Mouse (Mus musculus) myocyte (in vitro differentiated cells): ENCODE data around the gene Ugt1a6b.
"Not testable (repeated sequence)": the region's sequence is repeated elsewhere in the genome, so short reads cannot be mapped to it uniquely, and the experiment has no call there.

Source experiments
- E2F4 ChIP-seq: IDR thresholded peaks from one replicate; pipeline ENCODE4 v1.6.1; 2011; ENCODE audit warnings: mild to moderate bottlenecking, control low read depth, moderate library complexity; ENCODE audit not compliant: insufficient read depth
- MAX ChIP-seq: IDR thresholded peaks from one replicate; pipeline ENCODE4 v1.6.1; 2011; ENCODE audit warnings: low read depth, mild to moderate bottlenecking, control low read depth
- MYOD1 ChIP-seq, 3 experiments: IDR thresholded peaks; one replicate each; pipeline ENCODE4 v1.6.1; 2011; ENCODE audit warnings: control low read depth in 2 of 3, low read depth in 2 of 3, mild to moderate bottlenecking in 2 of 3, moderate library complexity in 1 of 3; ENCODE audit not compliant: insufficient read length in 2 of 3, control insufficient read depth in 1 of 3
- MYOG ChIP-seq, 3 experiments: IDR thresholded peaks; one replicate each; pipeline ENCODE4 v1.6.1; 2011; ENCODE audit warnings: control low read depth in 2 of 3, low read depth in 2 of 3, mild to moderate bottlenecking in 2 of 3; ENCODE audit not compliant: insufficient read length in 2 of 3, control insufficient read depth in 1 of 3, insufficient read depth in 1 of 3
- POLR2A ChIP-seq: IDR thresholded peaks from one replicate; pipeline ENCODE4 v1.6.1; 2011; ENCODE audit warnings: low read depth, mild to moderate bottlenecking, control low read depth, moderate library complexity; ENCODE audit not compliant: insufficient read length
- POLR2AphosphoS2 ChIP-seq: IDR thresholded peaks from one replicate; pipeline ENCODE4 v1.6.1; 2011; ENCODE audit warnings: low read depth, control low read depth; ENCODE audit not compliant: insufficient read length
- REST ChIP-seq: IDR thresholded peaks from one replicate; pipeline ENCODE4 v1.6.1; 2011; ENCODE audit warnings: mild to moderate bottlenecking, control low read depth, moderate library complexity; ENCODE audit not compliant: insufficient read depth, insufficient read length
- SRF ChIP-seq: IDR thresholded peaks from one replicate; pipeline ENCODE4 v1.6.1; 2011; ENCODE audit warnings: low read depth; ENCODE audit not compliant: control insufficient read depth, insufficient read length
- USF1 ChIP-seq: IDR thresholded peaks from one replicate; pipeline ENCODE4 v1.6.1; 2011; ENCODE audit warnings: low read depth, mild to moderate bottlenecking, control low read depth, moderate library complexity

DNA sequence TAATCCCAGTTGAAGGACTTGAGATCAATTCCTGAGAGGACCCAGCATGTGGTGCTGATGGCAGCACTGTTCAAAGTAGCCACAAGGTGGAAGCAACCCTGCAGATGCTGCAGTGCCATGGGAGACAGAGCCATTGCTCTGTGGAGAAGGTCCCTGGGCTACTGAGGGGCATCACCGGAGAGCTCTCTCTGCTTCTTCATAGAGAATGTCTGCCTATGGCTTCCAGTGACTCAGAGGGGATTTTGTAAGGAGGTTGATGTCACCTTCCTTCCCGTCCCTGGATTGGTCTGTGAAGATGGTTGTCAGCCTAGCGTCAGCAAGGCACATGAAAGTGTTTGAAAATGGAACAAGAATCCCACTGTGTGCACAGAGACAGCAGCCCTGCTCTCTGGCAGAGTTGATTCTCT lies 8.8 kb upstream of the Ugt1a6b start:
- TF ChIP-seq POLR2A; MAX; MYOG (IDR thresholded peaks at IDR 0.05; ENCODE audit: control insufficient read depth in 1 of 3, insufficient read depth in 1 of 3, insufficient read length in 2 of 3, low read depth in 2 of 3); SRF; POLR2AphosphoS2; USF1; MYOD1 (IDR thresholded peaks at IDR 0.05; ENCODE audit: control insufficient read depth in 1 of 3, insufficient read length in 2 of 3, low read depth in 2 of 3); E2F4; REST: not testable (repeated sequence)
